Mouse (Mus musculus): Measurements from ENCODE around the gene Ascl3. TPM values are rescaled to one million over a fixed set of nuclear protein-coding genes. Genes with fewer than 3 reads are reported as not detected.

The Ascl3 gene
- polyA plus RNA-seq, 1 experiment = not detected

- 0 out of 2 replicates have a peak, but pooled peaks cover 3% of the 10 kb centered on the region for H3K9me3 ChIP-seq (replicated peaks; ENCODE audit: control insufficient read depth, insufficient read depth, low read length, poor library complexity, severe bottlenecking)
- no peak overlapping the region for H3K9ac ChIP-seq (ENCODE audit: low read depth, poor library complexity, severe bottlenecking)
- no peak overlapping the region for H3K4me3 ChIP-seq (ENCODE audit: low read depth, low read length)
- H3K27me3 ChIP-seq (ENCODE audit: control insufficient read depth, insufficient read depth, low read length, poor library complexity, severe bottlenecking) = no peaks in the 10 kb centered on the region
- TF ChIP-seq CTCF (IDR thresholded peaks at IDR 0.05; ENCODE audit: low read depth, low read length) = no peak
- TF ChIP-seq POLR2A (IDR thresholded peaks at IDR 0.05; ENCODE audit: insufficient read depth, low read length) = no peak
- no peak for TF ChIP-seq EP300 (IDR thresholded peaks at IDR 0.05; ENCODE audit: insufficient read depth, low read depth, low read length)
- H3K27ac ChIP-seq (ENCODE audit: insufficient read depth, low read length) = no peak overlapping the region
- H3K36me3 ChIP-seq (ENCODE audit: control insufficient read depth, insufficient read depth, low read length, poor library complexity, severe bottlenecking) = no peaks in the 10 kb centered on the region
- no peaks in the 10 kb centered on the region for H3K4me1 ChIP-seq (ENCODE audit: control insufficient read depth, insufficient read depth, low read length)
Observed at GRCm38 (mm10) chr7:109719286-109719685, 12.2 kb downstream of the Ascl3 start.

DNA sequence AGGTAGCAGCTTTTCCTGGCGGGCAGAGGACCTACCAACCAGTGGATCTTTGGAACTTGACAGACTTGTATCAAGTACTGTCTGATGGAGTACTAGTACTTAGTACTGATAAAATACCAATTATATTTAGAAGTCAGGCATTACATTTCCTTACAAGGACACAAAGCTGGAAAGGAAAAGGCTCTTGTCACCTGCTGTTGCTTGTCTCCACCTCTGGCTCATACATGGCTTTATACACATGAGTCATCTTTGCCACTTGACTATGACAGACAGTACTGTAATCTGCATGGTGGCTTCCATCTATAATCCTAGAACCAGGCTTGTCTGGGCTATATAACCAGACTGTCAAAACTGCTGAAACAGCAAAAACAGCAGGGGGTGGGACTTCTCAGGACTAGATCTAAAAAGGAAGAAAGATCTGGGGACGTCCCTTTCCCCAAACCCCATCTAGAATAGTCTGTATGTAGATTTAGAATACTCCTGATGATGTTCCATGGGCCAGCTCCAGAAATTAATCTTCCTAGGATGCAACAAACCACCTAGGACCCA is 18.0 kb downstream of the Ascl3 start:
- TF ChIP-seq EP300 (IDR thresholded peaks at IDR 0.05; ENCODE audit: insufficient read depth, low read depth, low read length) (no peak), CTCF (IDR thresholded peaks at IDR 0.05; ENCODE audit: low read depth, low read length) (no peak), POLR2A (IDR thresholded peaks at IDR 0.05; ENCODE audit: insufficient read depth, low read length) (no peak)
- H3K9ac ChIP-seq (ENCODE audit: low read depth, poor library complexity, severe bottlenecking) = no peak overlapping the region

DNA sequence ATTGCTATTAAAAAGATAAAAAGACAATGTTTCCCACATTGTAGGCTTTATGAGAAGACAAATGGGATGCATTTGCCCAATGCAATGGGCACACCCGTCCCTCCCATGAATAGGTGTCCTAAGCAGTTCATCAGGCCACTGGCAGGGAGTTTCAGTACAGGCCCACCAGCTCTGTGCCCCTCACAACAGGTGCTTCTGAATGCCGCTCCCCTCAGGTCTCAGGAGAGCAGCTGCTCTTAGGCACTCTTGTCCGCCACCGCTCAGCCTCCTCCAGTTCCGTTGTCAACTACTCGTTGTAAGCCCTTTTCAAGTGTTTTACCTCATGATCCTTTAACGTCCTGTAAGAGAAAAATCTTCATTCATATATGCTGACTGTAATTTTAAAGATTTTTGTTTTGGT is 19.3 kb downstream of the Ascl3 start:
- no peaks in the 10 kb centered on the region for H3K9me3 ChIP-seq (replicated peaks; ENCODE audit: control insufficient read depth, insufficient read depth, low read length, poor library complexity, severe bottlenecking)
- no peaks in the 10 kb centered on the region for H3K27me3 ChIP-seq (ENCODE audit: control insufficient read depth, insufficient read depth, low read length, poor library complexity, severe bottlenecking)
- peaks cover 27% of the 10 kb centered on the region for H3K36me3 ChIP-seq (ENCODE audit: control insufficient read depth, insufficient read depth, low read length, poor library complexity, severe bottlenecking)
- no peak for TF ChIP-seq CTCF (IDR thresholded peaks at IDR 0.05; ENCODE audit: low read depth, low read length)
- no peak overlapping the region for H3K4me3 ChIP-seq (ENCODE audit: low read depth, low read length)
- H3K9ac ChIP-seq (ENCODE audit: low read depth, poor library complexity, severe bottlenecking) = no peak overlapping the region
- H3K27ac ChIP-seq (ENCODE audit: insufficient read depth, low read length) = no peak overlapping the region
- H3K4me1 ChIP-seq (ENCODE audit: control insufficient read depth, insufficient read depth, low read length) = no peaks in the 10 kb centered on the region

More for the DNA sequence above, 18.0 kb downstream of the Ascl3 start:
- Histone ChIP-seq H3K4me1 (ENCODE audit: control insufficient read depth, insufficient read depth, low read length) (no peaks in the 10 kb centered on the region), H3K27ac (ENCODE audit: insufficient read depth, low read length) (no peak overlapping the region), H3K36me3 (ENCODE audit: control insufficient read depth, insufficient read depth, low read length, poor library complexity, severe bottlenecking) (peaks cover 17% of the 10 kb centered on the region), H3K9me3 (replicated peaks; ENCODE audit: control insufficient read depth, insufficient read depth, low read length, poor library complexity, severe bottlenecking) (no peaks in the 10 kb centered on the region), H3K4me3 (ENCODE audit: low read depth, low read length) (no peak overlapping the region), H3K27me3 (ENCODE audit: control insufficient read depth, insufficient read depth, low read length, poor library complexity, severe bottlenecking) (no peaks in the 10 kb centered on the region)

GRCm38 (mm10) chr7:109710069-109710468 is 21.5 kb downstream of the Ascl3 start:
- H3K27ac ChIP-seq (ENCODE audit: insufficient read depth, low read length) = no peak overlapping the region
- H3K4me3 ChIP-seq (ENCODE audit: low read depth, low read length) = no peak overlapping the region
- H3K9ac ChIP-seq (ENCODE audit: low read depth, poor library complexity, severe bottlenecking) = no peak overlapping the region
- H3K9me3 ChIP-seq (replicated peaks; ENCODE audit: control insufficient read depth, insufficient read depth, low read length, poor library complexity, severe bottlenecking) = no peaks in the 10 kb centered on the region
- no peaks in the 10 kb centered on the region for H3K27me3 ChIP-seq (ENCODE audit: control insufficient read depth, insufficient read depth, low read length, poor library complexity, severe bottlenecking)
- TF ChIP-seq POLR2A (IDR thresholded peaks at IDR 0.05; ENCODE audit: insufficient read depth, low read length) (no peak), EP300 (IDR thresholded peaks at IDR 0.05; ENCODE audit: insufficient read depth, low read depth, low read length) (no peak), CTCF (IDR thresholded peaks at IDR 0.05; ENCODE audit: low read depth, low read length) (no peak)
- peaks cover 27% of the 10 kb centered on the region for H3K36me3 ChIP-seq (ENCODE audit: control insufficient read depth, insufficient read depth, low read length, poor library complexity, severe bottlenecking)
- H3K4me1 ChIP-seq (ENCODE audit: control insufficient read depth, insufficient read depth, low read length) = no peaks in the 10 kb centered on the region

DNA sequence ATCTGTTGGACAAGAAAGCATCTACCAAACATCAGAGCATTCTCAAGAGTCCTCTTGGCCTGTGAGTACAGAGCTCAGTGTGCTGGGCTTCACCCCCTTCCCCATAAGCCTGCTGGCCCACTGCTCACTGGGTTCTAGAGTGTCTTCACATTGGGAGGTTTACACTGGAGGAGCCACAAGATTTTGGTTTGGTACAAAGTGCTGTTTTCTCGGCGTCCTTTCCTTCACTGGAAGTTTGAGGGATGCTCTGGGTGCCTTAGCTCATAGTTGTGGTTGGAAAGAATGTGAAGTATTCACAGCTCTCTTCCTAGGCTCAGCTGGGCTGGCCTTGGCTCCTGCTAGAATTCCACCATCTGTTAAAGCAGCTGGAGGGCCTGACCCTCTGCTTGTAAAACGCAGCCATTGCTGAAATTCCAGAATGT is 22.6 kb downstream of the Ascl3 start:
- Histone ChIP-seq H3K4me1 (ENCODE audit: control insufficient read depth, insufficient read depth, low read length) (no peaks in the 10 kb centered on the region), H3K9me3 (replicated peaks; ENCODE audit: control insufficient read depth, insufficient read depth, low read length, poor library complexity, severe bottlenecking) (no peaks in the 10 kb centered on the region), H3K36me3 (ENCODE audit: control insufficient read depth, insufficient read depth, low read length, poor library complexity, severe bottlenecking) (peaks cover 27% of the 10 kb centered on the region), H3K27me3 (ENCODE audit: control insufficient read depth, insufficient read depth, low read length, poor library complexity, severe bottlenecking) (no peaks in the 10 kb centered on the region), H3K27ac (ENCODE audit: insufficient read depth, low read length) (no peak overlapping the region), H3K4me3 (ENCODE audit: low read depth, low read length) (no peak overlapping the region), H3K9ac (ENCODE audit: low read depth, poor library complexity, severe bottlenecking) (no peak overlapping the region)
- TF ChIP-seq EP300 (IDR thresholded peaks at IDR 0.05; ENCODE audit: insufficient read depth, low read depth, low read length) = no peak
- no peak for TF ChIP-seq POLR2A (IDR thresholded peaks at IDR 0.05; ENCODE audit: insufficient read depth, low read length)

- Histone ChIP-seq H3K36me3 (ENCODE audit: control insufficient read depth, insufficient read depth, low read length, poor library complexity, severe bottlenecking) (peaks cover 27% of the 10 kb centered on the region), H3K9ac (ENCODE audit: low read depth, poor library complexity, severe bottlenecking) (no peak overlapping the region), H3K4me1 (ENCODE audit: control insufficient read depth, insufficient read depth, low read length) (no peaks in the 10 kb centered on the region), H3K4me3 (ENCODE audit: low read depth, low read length) (no peak overlapping the region), H3K27ac (ENCODE audit: insufficient read depth, low read length) (no peak overlapping the region), H3K9me3 (replicated peaks; ENCODE audit: control insufficient read depth, insufficient read depth, low read length, poor library complexity, severe bottlenecking) (no peaks in the 10 kb centered on the region), H3K27me3 (ENCODE audit: control insufficient read depth, insufficient read depth, low read length, poor library complexity, severe bottlenecking) (no peaks in the 10 kb centered on the region)
- no peak for TF ChIP-seq EP300 (IDR thresholded peaks at IDR 0.05; ENCODE audit: insufficient read depth, low read depth, low read length)
- no peak for TF ChIP-seq CTCF (IDR thresholded peaks at IDR 0.05; ENCODE audit: low read depth, low read length)
- TF ChIP-seq POLR2A (IDR thresholded peaks at IDR 0.05; ENCODE audit: insufficient read depth, low read length) = no peak
Observed at GRCm38 (mm10) chr7:109707023-109707785, 24.3 kb downstream of the Ascl3 start.
